Mouse (Mus musculus) heart, postnatal 10 days (tissue): ENCODE measurements around the gene Acap1. TPM values are rescaled to one million over a fixed set of nuclear protein-coding genes. Genes with fewer than 3 reads are reported as not detected.

Source experiments
- DNase-seq, 2 experiments: peaks; one replicate each; pipeline ENCODE4 v3.0.0; 2021
- intact Hi-C: fragments of 180-260 bp; cut with DNase I; formaldehyde crosslinking; loops from one replicate; pipeline ENCODE4 v1.15.1; 2025
- microRNA-seq, 2 experiments: library from miRNA; unstranded; fragments of <30 nt; microRNA quantifications; one replicate each; pipeline ENCODE4 v1.2.0; 2022
- total RNA-seq, 2 experiments: library from RNA; stranded (reverse); gene quantifications; 2 replicates each; pipeline ENCODE4 v1.2.3; 2021

Gene Acap1
- total RNA-seq, 2 experiments from 2014 or later = 2.7 to 3.0 TPM

DNA sequence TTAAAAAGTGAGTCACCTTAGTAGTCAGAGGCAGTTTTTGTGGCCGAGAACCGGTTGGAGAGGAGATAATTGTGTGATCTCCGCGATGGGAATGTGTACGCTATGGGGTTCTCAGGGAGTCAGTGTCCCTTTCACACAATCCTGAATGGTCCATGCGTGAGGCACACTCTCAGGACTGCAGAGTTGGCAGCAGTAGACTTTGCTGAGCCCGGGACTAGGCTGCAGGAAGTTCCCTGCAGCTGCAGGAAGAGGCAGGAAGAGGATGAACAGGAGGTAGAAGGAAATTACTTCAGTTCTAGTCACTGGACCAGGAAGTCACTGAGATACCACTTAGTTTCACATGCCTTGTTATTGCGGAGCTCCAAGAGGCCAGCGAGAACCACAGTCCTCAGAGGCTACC, 46.2 kb downstream of the Acap1 start:
- intact Hi-C loops = no loop called here
- DNase-seq = no peak

- no peak for DNase-seq
- intact Hi-C loops = no loop called here
Measured at GRCm38 (mm10) chr11:69848021-69848420, 47.3 kb downstream of the Acap1 start.

- intact Hi-C loops = no loop called here
- DNase-seq = peak; percentile 51 to 53
Measured at GRCm38 (mm10) chr11:69846738-69847688, 48.3 kb downstream of the Acap1 start.

DNA sequence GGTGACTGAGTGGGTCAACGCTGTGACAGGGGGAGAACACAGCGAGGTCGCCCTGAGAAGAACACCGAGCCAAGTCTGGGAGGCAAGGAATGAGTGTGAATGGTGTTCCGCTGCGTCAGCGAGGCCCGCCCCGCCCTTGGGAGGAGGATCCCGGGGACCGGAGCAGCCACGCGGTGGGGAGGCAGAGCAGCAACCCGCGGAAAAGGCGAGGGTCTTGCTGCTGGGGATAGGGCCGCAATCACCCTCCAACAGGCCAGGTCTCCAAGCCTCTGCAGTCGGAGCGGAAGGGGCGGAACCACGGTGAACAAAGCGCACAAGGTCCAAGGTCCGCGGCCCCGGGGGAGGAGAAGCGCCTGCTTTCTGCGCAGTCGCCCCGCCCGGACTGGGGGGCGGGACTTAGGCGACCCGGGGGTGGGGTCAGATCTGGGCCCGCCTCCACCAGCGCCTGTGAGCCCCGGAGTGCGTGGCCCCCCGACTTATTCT, 49.1 kb downstream of the Acap1 start, which contains the start of gene Plscr3:
TSS of gene Plscr3 (plus strand) at position 179 of the 483 bp plus-strand sequence.
- intact Hi-C loops = no loop called here
- DNase-seq = peak; percentile 94

DNA sequence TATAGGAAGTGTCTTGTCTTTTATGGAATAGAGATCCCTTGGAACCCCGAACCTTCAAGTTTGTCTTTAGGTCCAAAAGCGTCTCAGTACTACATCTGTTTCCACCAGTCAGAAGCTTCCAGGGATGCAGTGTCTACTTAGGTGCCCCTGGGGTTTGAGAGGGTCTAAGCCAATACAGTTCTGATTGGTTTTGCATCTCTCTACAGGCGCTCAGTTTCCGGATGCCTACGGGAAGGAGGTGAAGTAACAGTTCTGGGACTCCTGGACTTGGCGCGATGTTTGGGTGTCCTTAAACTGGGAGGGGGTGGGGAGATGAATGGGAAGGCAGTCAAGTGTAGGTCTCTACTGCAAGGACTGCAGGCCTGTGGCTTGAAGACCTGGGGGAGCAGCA, 56.6 kb downstream of the Acap1 start:
- intact Hi-C loops = no loop called here

GRCm38 (mm10) chr11:69837952-69838713, 57.2 kb downstream of the Acap1 start, which contains the start of gene Tmem256:
Tmem256 (plus strand) TSS chr11:69838514.
- peak; percentile 96 to 97 for DNase-seq
- intact Hi-C loops = loop anchor here (2.0 kb wide), 1 partner anchor 35 kb away; no protein-coding TSS in a partner anchor

More for the DNA sequence above, 56.6 kb downstream of the Acap1 start:
- DNase-seq = no peak

DNA sequence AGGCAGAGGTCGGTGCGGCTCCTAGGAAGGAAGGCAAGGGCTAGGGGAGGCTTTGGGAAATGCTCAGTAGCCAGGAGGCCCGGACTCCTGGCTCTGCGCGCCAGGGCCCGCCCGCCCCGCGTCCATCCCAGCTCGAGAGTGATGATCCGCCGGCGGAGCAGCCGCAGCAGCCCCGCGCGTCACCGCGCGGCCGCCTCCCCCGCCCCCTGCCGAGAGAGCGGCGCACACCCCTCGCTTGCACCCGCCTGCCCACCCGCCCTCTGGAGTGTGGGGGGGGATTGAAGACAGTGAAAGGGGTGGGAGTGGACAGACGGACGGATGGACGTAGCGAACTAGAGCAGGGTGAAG, 57.8 kb downstream of the Acap1 start, which contains the start of gene Nlgn2:
TSS of gene Nlgn2 (minus strand) at position 181 of the 348 bp plus-strand sequence.
- no peak for DNase-seq
- intact Hi-C loops = loop anchor here (2.0 kb wide), 1 partner anchor 35 kb away; no protein-coding TSS in a partner anchor

GRCm38 (mm10) chr11:69836703-69837576, 58.4 kb downstream of the Acap1 start:
- intact Hi-C loops = loop anchor here (2.0 kb wide), 1 partner anchor 34 kb away; no protein-coding TSS in a partner anchor
- DNase-seq = peak; percentile 47

- DNase-seq = no peak
- intact Hi-C loops = loop anchor here (2.0 kb wide), 1 partner anchor 33 kb away; no protein-coding TSS in a partner anchor
Measured at GRCm38 (mm10) chr11:69835966-69836335, 59.4 kb downstream of the Acap1 start.

DNA sequence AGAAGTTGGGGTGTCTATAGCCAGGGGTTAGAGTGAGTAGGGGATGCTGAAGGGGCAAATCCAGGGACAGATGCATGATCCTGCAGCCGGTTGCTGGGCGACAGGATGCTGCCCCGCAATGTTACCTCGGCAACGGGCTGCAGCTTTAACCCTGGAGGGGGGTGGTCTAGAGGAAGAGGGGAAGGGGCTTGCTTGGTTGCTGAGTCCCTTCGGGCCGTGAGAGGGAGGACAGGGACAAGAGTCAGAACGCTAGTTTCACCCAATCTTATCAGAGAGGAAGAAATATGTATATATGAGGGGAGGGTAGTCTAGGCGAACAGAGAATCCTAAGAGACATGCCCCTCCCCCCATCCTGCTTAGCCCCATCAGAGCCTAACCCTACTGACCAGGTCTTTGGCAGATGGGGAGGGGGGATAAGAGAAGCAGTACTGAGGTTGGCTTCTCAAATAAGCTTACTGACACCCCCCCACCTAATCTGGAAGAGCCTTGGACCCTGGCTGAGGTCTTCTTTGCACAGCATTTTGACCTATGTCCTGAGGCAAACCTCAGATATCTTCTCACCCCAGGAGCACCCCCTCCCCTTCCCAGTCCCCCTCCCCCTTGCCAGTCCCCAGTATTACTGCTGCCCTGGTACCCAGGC, 59.9 kb downstream of the Acap1 start:
- intact Hi-C loops = no loop called here
- no peak for DNase-seq

DNA sequence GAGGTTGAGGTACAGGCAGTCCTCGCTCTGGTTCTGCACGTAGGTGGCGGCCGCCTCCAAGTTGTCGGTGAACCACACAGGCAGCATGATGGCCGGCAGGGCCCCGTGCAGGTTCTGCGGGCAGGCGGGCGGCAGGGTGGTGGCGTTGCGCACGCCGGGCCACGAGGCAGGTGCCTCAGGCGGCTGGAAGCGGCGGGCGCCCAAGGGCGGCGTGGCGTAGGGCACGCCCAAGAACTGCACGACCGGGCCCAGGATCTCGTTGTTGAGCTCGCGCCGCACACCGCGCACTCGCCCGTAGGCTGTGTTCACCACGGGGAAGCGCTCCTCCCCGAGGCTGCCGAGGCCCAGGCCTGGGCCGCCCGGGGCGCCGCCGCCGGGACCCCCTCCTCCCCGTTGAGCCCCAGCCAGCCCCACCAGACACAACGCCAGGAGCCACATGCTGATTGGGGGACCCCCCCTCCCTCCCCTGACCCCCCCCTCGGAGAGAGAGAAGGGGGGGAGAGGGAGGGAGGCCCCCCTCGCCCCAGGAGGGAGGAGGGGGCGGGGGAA, 61.3 kb downstream of the Acap1 start:
- peak in 1 of 2 experiments; percentile 35 for DNase-seq
- intact Hi-C loops = no loop called here

DNA sequence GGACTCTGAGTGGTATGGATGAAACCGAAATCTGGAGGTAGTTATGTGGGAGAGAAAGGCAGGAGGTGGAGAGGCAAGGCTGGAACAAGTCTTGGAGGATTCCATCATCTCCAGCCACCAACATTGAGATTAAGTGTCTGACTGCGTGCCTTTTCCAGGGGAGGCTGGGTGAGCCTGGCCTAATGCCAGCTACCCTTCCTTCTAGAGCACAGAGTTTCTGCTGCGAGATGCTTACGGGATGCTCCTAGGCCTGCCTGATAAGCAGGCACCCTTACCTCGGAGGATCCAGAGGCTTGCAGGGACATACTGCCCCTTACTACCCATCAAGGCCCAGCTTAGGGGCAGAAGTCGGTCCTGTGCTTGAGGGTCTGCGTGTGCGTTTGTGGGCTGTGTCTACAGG, 61.8 kb downstream of the Acap1 start:
- intact Hi-C loops = no loop called here
- DNase-seq = no peak

Small RNA genes lying within 50 kb of the gene (microRNA-seq; reads per million reads assigned to microRNA genes)
- gene Mir6924 = 0 reads per million in 2 experiments

Other genes starting within 250 kb of the Acap1 start
- gene Sox15, start 240.2 kb downstream of the Acap1 start, total RNA-seq = not detected
- gene Mpdu1, start 232.9 kb downstream of the Acap1 start, total RNA-seq = 10 to 100 TPM; 33.1 to 33.7 TPM
- gene Cd68, start 229.4 kb downstream of the Acap1 start, total RNA-seq = 1 to 10 TPM; 5.8 to 7.8 TPM
- gene Eif4a1, start 223.1 kb downstream of the Acap1 start, total RNA-seq = 100 to 1,000 TPM; 389 to 397 TPM
- 10 to 100 TPM; 48.9 to 49.6 TPM for gene Senp3, start 213.5 kb downstream of the Acap1 start, total RNA-seq
- gene Tnfsf13, start 209.8 kb downstream of the Acap1 start, total RNA-seq = 1 to 10 TPM; 2.1 to 2.4 TPM
- gene Tnfsf12, start 199.7 kb downstream of the Acap1 start, total RNA-seq = 10 to 100 TPM; 19.6 to 20.3 TPM
- 1 to 10 TPM; 5.1 to 5.2 TPM for gene Tnfsfm13, start 199.4 kb downstream of the Acap1 start, total RNA-seq
- 10 to 100 TPM; 44.5 to 47.5 TPM for gene Polr2a, start 136.9 kb downstream of the Acap1 start, total RNA-seq
- under 1 TPM; 0.17 to 0.40 TPM for gene Slc35g3, start 133.6 kb downstream of the Acap1 start, total RNA-seq
- gene Zbtb4, start 129.6 kb downstream of the Acap1 start, total RNA-seq = 10 to 100 TPM; 42.2 to 43.9 TPM
- 1 to 10 TPM; 5.8 to 7.1 TPM for gene Chrnb1, start 99.6 kb downstream of the Acap1 start, total RNA-seq
- gene Fgf11, start 93.7 kb downstream of the Acap1 start, total RNA-seq = 1 to 10 TPM; 1.9 to 3.5 TPM
- gene Tmem102, start 89.9 kb downstream of the Acap1 start, total RNA-seq = 1 to 10 TPM in 1 of 2 experiments, under 1 TPM in 1; 0.94 to 1.2 TPM
- gene Gm39566, start 80.2 kb downstream of the Acap1 start, total RNA-seq = not detected
- gene Spem2, start 77.1 kb downstream of the Acap1 start, total RNA-seq = not detected
- not detected for gene Spem1, start 73.4 kb downstream of the Acap1 start, total RNA-seq
- gene Nlgn2, start 57.8 kb downstream of the Acap1 start, total RNA-seq = 10 to 100 TPM; 13.6 TPM
- 100 to 1,000 TPM; 130 to 151 TPM for gene Tmem256, start 57.0 kb downstream of the Acap1 start, total RNA-seq
- 10 to 100 TPM; 52.5 to 59.7 TPM for gene Plscr3, start 49.2 kb downstream of the Acap1 start, total RNA-seq
- gene Tnk1, start 36.8 kb downstream of the Acap1 start, total RNA-seq = not detected
- gene Tmem95, start 17.5 kb downstream of the Acap1 start, total RNA-seq = not detected
- 1 to 10 TPM; 3.0 to 3.5 TPM for gene Kctd11, start 14.1 kb downstream of the Acap1 start, total RNA-seq
- 1 to 10 TPM; 2.1 to 2.7 TPM for gene 2810408A11Rik, start 5.4 kb upstream of the Acap1 start, total RNA-seq
- gene Neurl4, start 5.5 kb upstream of the Acap1 start, total RNA-seq = 10 to 100 TPM; 39.2 to 39.9 TPM
- gene Gps2, start 18.3 kb upstream of the Acap1 start, total RNA-seq = 10 to 100 TPM; 29.4 to 30.5 TPM
- gene Eif5a, start 26.4 kb upstream of the Acap1 start, total RNA-seq = 100 to 1,000 TPM; 488 to 490 TPM
- gene Ybx2, start 40.3 kb upstream of the Acap1 start, total RNA-seq = 10 to 100 TPM; 22.7 to 25.7 TPM
- gene Slc2a4, start 52.6 kb upstream of the Acap1 start, total RNA-seq = 100 to 1,000 TPM; 135 to 144 TPM
- gene Cldn7, start 69.2 kb upstream of the Acap1 start, total RNA-seq = not detected
- 100 to 1,000 TPM; 144 to 159 TPM for gene Ctdnep1, start 85.6 kb upstream of the Acap1 start, total RNA-seq
- 10 to 100 TPM; 60.7 to 64.6 TPM for gene Elp5, start 87.0 kb upstream of the Acap1 start, total RNA-seq
- 100 to 1,000 TPM; 275 to 295 TPM for gene Gabarap, start 95.6 kb upstream of the Acap1 start, total RNA-seq
- gene Phf23, start 100.2 kb upstream of the Acap1 start, total RNA-seq = 10 to 100 TPM; 23.1 to 27.7 TPM
- 10 to 100 TPM in 1 of 2 experiments, 1 to 10 TPM in 1; 8.6 to 11.8 TPM for gene Dvl2, start 105.1 kb upstream of the Acap1 start, total RNA-seq
- 1,000 to 10,000 TPM; 1,260 to 1,282 TPM for gene Acadvl, start 119.9 kb upstream of the Acap1 start, total RNA-seq
- gene Dlg4, start 121.4 kb upstream of the Acap1 start, total RNA-seq = 10 to 100 TPM; 11.5 to 12.0 TPM
- gene Asgr1, start 158.5 kb upstream of the Acap1 start, total RNA-seq = under 1 TPM in 1 of 2 experiments, not detected in 1; 0.22 TPM
- gene Asgr2, start 197.1 kb upstream of the Acap1 start, total RNA-seq = not detected
- 1 to 10 TPM in 1 of 2 experiments, under 1 TPM in 1; 0.69 to 1.0 TPM for gene Mgl2, start 234.8 kb upstream of the Acap1 start, total RNA-seq